Mouse (Mus musculus) erythroblast, embryonic 14.5 days (primary cell): ENCODE results near the gene Dpep3.

Experiments
- GATA1 ChIP-seq: IDR thresholded peaks from 2 replicates; pipeline ENCODE4 v1.6.1; 2012; ENCODE audit warnings: low read length, inconsistent platforms, mixed read lengths
- TAL1 ChIP-seq: IDR thresholded peaks from 3 replicates; pipeline ENCODE4 v1.6.1; 2012; ENCODE audit warnings: low read length, inconsistent platforms, mixed read lengths

DNA sequence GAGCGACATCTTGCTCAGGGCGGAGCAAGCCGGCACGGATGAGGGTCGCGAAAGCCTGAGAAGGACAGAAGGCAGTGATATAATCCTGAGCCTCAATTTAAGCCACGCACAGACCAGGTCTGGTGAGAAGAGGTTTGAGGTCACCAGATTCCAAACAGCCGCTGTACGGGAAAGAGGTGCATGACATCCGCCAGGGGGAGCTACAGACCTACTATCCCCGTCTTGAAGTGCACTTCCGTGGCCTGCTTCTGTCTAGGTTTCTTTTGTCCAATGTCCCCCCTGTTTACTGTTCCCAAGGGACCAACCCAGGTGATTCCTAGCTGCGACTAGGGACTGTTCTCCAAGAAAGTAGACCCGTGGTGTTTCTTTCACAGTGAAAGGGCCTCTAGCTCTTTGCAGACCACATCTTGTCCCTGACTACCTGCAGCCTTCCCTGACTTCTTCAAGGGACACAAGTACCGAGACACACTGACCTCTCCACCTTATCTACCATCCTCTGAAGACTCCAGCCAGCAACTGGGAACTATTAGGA lies 11.7 kb upstream of the Dpep3 start, which contains the start of gene Dus2:
- TF ChIP-seq TAL1 (no peak), GATA1 (no peak)
